Comparison of ENCODE assay signal across 13 mouse cellular contexts in genomic region chr17:64140063-64140850, GRCm38 (mm10).
DNase-seq lines count a peak whose midpoint lies in the region; ATAC-seq and TF ChIP-seq lines count a peak whose summit lies in the region.
"Had no signal": no experiment of that assay in that cellular context is flagged by ENCODE, and none has a peak within 500 bp of the region (broad histone marks: within the 10 kb centered on the region; RNA-seq: fewer than 3 reads in every experiment).

No protein-coding gene starts in this region.

- DNase-seq in heart, embryonic 10.5 days (ENCODE audit: low spot score), result peak; percentile 79
- no peak for DNase-seq in heart, adult 9 months (ENCODE audit: low spot score in 2 of 2)
- DNase-seq in midbrain, postnatal 0 days (ENCODE audit: low spot score), result peak; percentile 51
- DNase-seq in adrenal gland, adult 2 months, result no peak
- DNase-seq in left cerebral cortex, postnatal 36 days (ENCODE audit: low spot score in 2 of 2), result no peak
- no peak for DNase-seq in lung, postnatal 14 days
- DNase-seq: cerebellum, adult 8-10 months; lung, adult 18-20 months had no signal

- H3K27me3 ChIP-seq in heart, embryonic 10.5 days (ENCODE audit: insufficient read depth, poor library complexity, severe bottlenecking), result no peaks in the 10 kb centered on the region
- no peaks in the 10 kb centered on the region for H3K27me3 ChIP-seq in forebrain, embryonic 15.5 days
- no peaks in the 10 kb centered on the region for H3K27me3 ChIP-seq in hindbrain, embryonic 15.5 days
- no peaks in the 10 kb centered on the region for H3K27me3 ChIP-seq in midbrain, postnatal 0 days (ENCODE audit: insufficient read depth, low read length)
- H3K27me3 ChIP-seq: embryonic facial prominence, embryonic 12.5 days; kidney, embryonic 15.5 days; limb, embryonic 12.5 days had no signal

- peaks cover 9% of the 10 kb centered on the region; the same call in 1 of the 2 replicates for H3K36me3 ChIP-seq in heart, embryonic 10.5 days
- peaks cover 6% of the 10 kb centered on the region for H3K36me3 ChIP-seq in forebrain, embryonic 15.5 days
- H3K36me3 ChIP-seq in hindbrain, embryonic 15.5 days, result no peaks in the 10 kb centered on the region; the same call in 1 of the 2 replicates
- H3K36me3 ChIP-seq in midbrain, postnatal 0 days (ENCODE audit: insufficient read depth, low read length), result peaks cover 6% of the 10 kb centered on the region

- no peak overlapping the region for H3K4me2 ChIP-seq in forebrain, embryonic 15.5 days (replicated peaks)
- H3K4me2 ChIP-seq in hindbrain, embryonic 15.5 days, result no peak overlapping the region
- no peak overlapping the region for H3K4me2 ChIP-seq in midbrain, postnatal 0 days (ENCODE audit: low read depth, low read length, poor library complexity, severe bottlenecking)
- H3K4me2 ChIP-seq: embryonic facial prominence, embryonic 12.5 days; kidney, embryonic 15.5 days; limb, embryonic 12.5 days had no signal

- H3K9me3 ChIP-seq in heart, embryonic 10.5 days, result no peaks in the 10 kb centered on the region
- no peaks in the 10 kb centered on the region for H3K9me3 ChIP-seq in forebrain, embryonic 15.5 days
- H3K9me3 ChIP-seq in hindbrain, embryonic 15.5 days, result no peaks in the 10 kb centered on the region
- no peaks in the 10 kb centered on the region for H3K9me3 ChIP-seq in midbrain, postnatal 0 days (ENCODE audit: low read length)
- H3K9me3 ChIP-seq: embryonic facial prominence, embryonic 12.5 days; kidney, embryonic 15.5 days; limb, embryonic 12.5 days had no signal

- peak; percentile 64 for ATAC-seq in forebrain, embryonic 15.5 days (replicated peaks)
- ATAC-seq in hindbrain, embryonic 15.5 days (ENCODE audit: low FRiP score, low read depth), result peak; percentile 84
- ATAC-seq in midbrain, postnatal 0 days (ENCODE audit: low FRiP score), result peak; percentile 62

- WGBS in heart, embryonic 10.5 days, result 71% methylated on average over 18 of the region's 18 CpGs
- 81% methylated on average over 18 of the region's 18 CpGs for WGBS in forebrain, embryonic 15.5 days
- WGBS in hindbrain, embryonic 15.5 days, result 39% methylated on average over 18 of the region's 18 CpGs
- WGBS in midbrain, postnatal 0 days, result 42% methylated on average over 18 of the region's 18 CpGs

- H3K4me1 ChIP-seq in heart, embryonic 10.5 days, result peaks cover 20% of the 10 kb centered on the region
- peaks cover 8% of the 10 kb centered on the region; the same call in 1 of the 2 replicates for H3K4me1 ChIP-seq in forebrain, embryonic 15.5 days
- H3K4me1 ChIP-seq in hindbrain, embryonic 15.5 days (replicated peaks), result peaks cover 15% of the 10 kb centered on the region
- H3K4me1 ChIP-seq in midbrain, postnatal 0 days (ENCODE audit: insufficient read depth, low read length), result peaks cover 12% of the 10 kb centered on the region
- H3K4me1 ChIP-seq: embryonic facial prominence, embryonic 12.5 days; kidney, embryonic 15.5 days had no signal

- no peak overlapping the region for H3K4me3 ChIP-seq in heart, embryonic 10.5 days
- no peak overlapping the region for H3K4me3 ChIP-seq in forebrain, embryonic 15.5 days
- H3K4me3 ChIP-seq in hindbrain, embryonic 15.5 days, result no peak overlapping the region
- no peak overlapping the region for H3K4me3 ChIP-seq in midbrain, postnatal 0 days (ENCODE audit: low read depth, low read length)
- H3K4me3 ChIP-seq: embryonic facial prominence, embryonic 12.5 days; kidney, embryonic 15.5 days; limb, embryonic 12.5 days had no signal

- intact Hi-C loops in left cerebral cortex, postnatal 36 days (cut with DNase I), result no loop called here

- no peak for TF ChIP-seq CTCF in midbrain, postnatal 0 days (IDR thresholded peaks at IDR 0.05)

- no peak overlapping the region for H3K9ac ChIP-seq in forebrain, embryonic 15.5 days (replicated peaks)
- H3K9ac ChIP-seq in hindbrain, embryonic 15.5 days, result no peak overlapping the region
- H3K9ac ChIP-seq in midbrain, postnatal 0 days (replicated peaks; ENCODE audit: low read length, poor library complexity, severe bottlenecking), result 0 out of 2 replicates have a peak overlapping the region, but pooled peaks have one; percentile 19
- H3K9ac ChIP-seq: embryonic facial prominence, embryonic 12.5 days; kidney, embryonic 15.5 days; limb, embryonic 12.5 days had no signal

- no peak overlapping the region for H3K27ac ChIP-seq in heart, embryonic 10.5 days
- peak overlapping the region; percentile 35 for H3K27ac ChIP-seq in forebrain, embryonic 15.5 days (replicated peaks)
- peak overlapping the region; percentile 21 for H3K27ac ChIP-seq in hindbrain, embryonic 15.5 days (replicated peaks)
- H3K27ac ChIP-seq in midbrain, postnatal 0 days (ENCODE audit: low read depth, low read length), result peak overlapping the region; percentile 62
- H3K27ac ChIP-seq: embryonic facial prominence, embryonic 12.5 days; kidney, embryonic 15.5 days; limb, embryonic 12.5 days had no signal

Comparison
In these comparisons a context has a peak if more than half of its experiments do, and no peak if none do; other contexts are left out.
1. DNase-seq: peak in heart, embryonic 10.5 days (single experiment) and midbrain, postnatal 0 days (single experiment); none in heart, adult 9 months (0 of 2), adrenal gland, adult 2 months (single experiment), left cerebral cortex, postnatal 36 days (0 of 2) and lung, postnatal 14 days (single experiment).
2. Peak in every context shown above with its lines, with median percentiles within 50 percentile points of each other: ATAC-seq.